Mouse (Mus musculus) stomach, embryonic 14.5 days (tissue): ENCODE data around the gene Hist1h4f. TPM values are rescaled to one million over a fixed set of nuclear protein-coding genes. Genes with fewer than 3 reads are reported as not detected.
A peak's percentile ranks its signal among the peaks of the same experiment; 100 is the strongest.

Experiments
- ATAC-seq: fragments of 200-750 bp; cut with Nextera tagmentation; 2 replicates; pipeline ENCODE4 v1.8.0; 2017; ENCODE audit warnings: low read depth, moderate TSS enrichment; ENCODE audit not compliant: insufficient number of reproducible peaks, insufficient read depth, low FRiP score
- H3K27ac ChIP-seq: fragments of 300-500 bp; sonication (generic); 2 replicates; pipeline ENCODE4 v1.5.1; 2014; ENCODE audit warnings: mild to moderate bottlenecking, low read length, moderate library complexity, mixed read lengths
- H3K27me3 ChIP-seq: fragments of 300-500 bp; sonication (generic); 2 replicates; pipeline ENCODE4 v1.6.1; 2014; ENCODE audit warnings: low read length, control low read depth, mixed read lengths; ENCODE audit not compliant: control insufficient read depth, insufficient read depth
- H3K36me3 ChIP-seq: fragments of 300-500 bp; sonication (generic); 2 replicates; pipeline ENCODE4 v1.6.1; 2014; ENCODE audit warnings: mild to moderate bottlenecking, control low read depth, low read length, moderate library complexity, mixed read lengths; ENCODE audit not compliant: control insufficient read depth, insufficient read depth
- H3K4me1 ChIP-seq: fragments of 300-500 bp; sonication (generic); 2 replicates; pipeline ENCODE4 v1.6.1; 2014; ENCODE audit warnings: low read length, control low read depth, mixed read lengths; ENCODE audit not compliant: control insufficient read depth, insufficient read depth
- H3K4me2 ChIP-seq: fragments of 300-500 bp; sonication (generic); replicated peaks from 2 replicates; pipeline ENCODE4 v1.6.1; 2014; ENCODE audit warnings: low read depth, low read length, control low read depth
- H3K4me3 ChIP-seq: fragments of 300-500 bp; sonication (generic); 2 replicates; pipeline ENCODE4 v1.5.1; 2014; ENCODE audit warnings: low read depth, low read length, control low read depth
- H3K9ac ChIP-seq: fragments of 300-500 bp; sonication (generic); replicated peaks from 2 replicates; pipeline ENCODE4 v1.6.1; 2014; ENCODE audit warnings: low read depth, mild to moderate bottlenecking, control low read depth, low read length, moderate library complexity, mixed read lengths
- H3K9me3 ChIP-seq: fragments of 300-500 bp; sonication (generic); 2 replicates; pipeline ENCODE4 v1.6.1; 2016; ENCODE audit warnings: low read depth, low read length, control low read depth; ENCODE audit not compliant: control insufficient read depth
- WGBS: fragments of 180-500 bp; shearing (Covaris S2); extraction: QIAGEN DNeasy Blood & Tissue Kit; methylation state at CpG from one replicate; pipeline ENCODE4 v1.1.7; 2014; 5-methylcytosine and 5-hydroxymethylcytosine counted together
- microRNA-seq: library from miRNA; unstranded; fragments of <30 nt; microRNA quantifications from one replicate; pipeline ENCODE4, GENCODE M21; 2016
- polyA plus RNA-seq: library from polyadenylated mRNA; unstranded; fragments of >200 nt; fragmentation: Nextera tagmentation; extraction: Ambion mirVana; gene quantifications from 2 replicates; pipeline ENCODE4 v1.2.1, GENCODE M21; 2014

The Hist1h4f gene
- polyA plus RNA-seq, 1 experiment from 2014 or later = 1.8 TPM

- no peaks in the 10 kb centered on the region for H3K27me3 ChIP-seq
- peak overlapping the region; percentile 18 for H3K4me3 ChIP-seq
- WGBS = 18% methylated on average over 13 of the region's 13 CpGs
- H3K9ac ChIP-seq = no peak overlapping the region
- peak overlapping the region; percentile 31 for H3K4me2 ChIP-seq
- no peaks in the 10 kb centered on the region for H3K9me3 ChIP-seq
- peak; percentile 56; the same call in 1 of the 2 replicates for ATAC-seq
- H3K27ac ChIP-seq = no peak overlapping the region
- H3K36me3 ChIP-seq = no peaks in the 10 kb centered on the region
- H3K4me1 ChIP-seq = peaks cover 12% of the 10 kb centered on the region; the same call in 1 of the 2 replicates
Measured at GRCm38 (mm10) chr13:23506351-23506750, 45.1 kb downstream of the Hist1h4f start.

GRCm38 (mm10) chr13:23505662-23506345, 45.6 kb downstream of the Hist1h4f start:
- Histone ChIP-seq H3K27ac (no peak overlapping the region), H3K27me3 (no peaks in the 10 kb centered on the region), H3K4me3 (peak overlapping the region; percentile 18), H3K9ac (no peak overlapping the region), H3K4me2 (peak overlapping the region; percentile 31), H3K9me3 (no peaks in the 10 kb centered on the region), H3K4me1 (peaks cover 12% of the 10 kb centered on the region; the same call in 1 of the 2 replicates), H3K36me3 (no peaks in the 10 kb centered on the region)
- WGBS = 14% methylated on average over 14 of the region's 14 CpGs
- 0 out of 2 replicates have a peak, but pooled peaks have one; percentile 24 for ATAC-seq

DNA sequence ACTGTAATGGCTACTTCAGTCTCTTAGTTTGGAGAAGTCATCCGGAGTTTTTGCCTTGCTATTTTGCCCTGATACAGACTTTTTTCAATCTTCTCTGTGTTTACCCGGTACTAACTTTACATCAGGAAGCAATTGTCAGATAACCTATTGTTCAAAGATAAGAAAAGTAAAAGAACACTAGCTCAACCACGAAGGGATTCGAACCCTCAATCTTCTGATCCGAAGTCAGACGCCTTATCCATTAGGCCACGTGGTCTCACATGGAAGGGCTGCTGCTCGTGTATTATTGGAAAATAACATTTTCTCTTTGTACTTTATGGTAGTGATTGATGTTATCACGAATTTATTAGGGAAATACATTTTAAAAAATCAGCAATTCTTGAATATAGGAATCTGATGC, 47.7 kb downstream of the Hist1h4f start:
- Histone ChIP-seq H3K36me3 (no peaks in the 10 kb centered on the region), H3K4me3 (no peak overlapping the region), H3K4me1 (peaks cover 13% of the 10 kb centered on the region; the same call in 1 of the 2 replicates), H3K27ac (no peak overlapping the region), H3K27me3 (no peaks in the 10 kb centered on the region), H3K9ac (no peak overlapping the region), H3K4me2 (peak overlapping the region; percentile 16; the same call in 1 of the 2 replicates), H3K9me3 (no peaks in the 10 kb centered on the region)
- ATAC-seq = no peak
- 5% methylated on average over 9 of the region's 9 CpGs for WGBS

GRCm38 (mm10) chr13:23502916-23503315, 48.5 kb downstream of the Hist1h4f start:
- 55% methylated on average over 4 of the region's 4 CpGs for WGBS
- H3K4me3 ChIP-seq = no peak overlapping the region

DNA sequence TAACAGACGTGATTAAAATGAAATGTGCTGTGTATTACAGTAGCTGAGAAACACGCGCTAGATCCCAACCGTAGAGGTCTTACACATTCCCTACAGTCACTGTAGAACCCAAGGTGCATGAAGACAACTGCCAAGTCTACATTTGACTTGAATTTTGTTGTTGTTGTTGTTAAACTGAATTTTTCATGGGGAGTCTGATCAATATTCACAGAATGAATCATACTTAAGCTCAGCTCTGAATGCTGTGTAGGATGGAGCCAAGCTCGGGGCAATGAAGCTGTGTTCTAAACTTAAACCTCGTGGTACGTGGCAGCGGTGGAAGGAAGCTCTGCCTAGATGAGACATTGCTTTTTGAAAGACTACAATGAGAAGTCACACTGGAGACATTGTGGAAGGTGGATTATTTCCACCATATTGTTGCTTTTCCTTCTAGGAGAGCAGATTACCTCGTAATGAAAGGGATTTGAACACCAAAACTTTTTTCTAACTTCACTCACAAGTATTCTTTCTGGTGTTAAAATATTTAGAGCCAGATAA, 49.3 kb downstream of the Hist1h4f start:
- H3K4me2 ChIP-seq = peak overlapping the region; percentile 27
- no peak overlapping the region for H3K4me3 ChIP-seq
- no peaks in the 10 kb centered on the region for H3K9me3 ChIP-seq
- no peak overlapping the region for H3K27ac ChIP-seq
- H3K27me3 ChIP-seq = no peaks in the 10 kb centered on the region
- ATAC-seq = no peak
- H3K9ac ChIP-seq = no peak overlapping the region
- peaks cover 22% of the 10 kb centered on the region; the same call in 1 of the 2 replicates for H3K4me1 ChIP-seq
- H3K36me3 ChIP-seq = no peaks in the 10 kb centered on the region
- WGBS = 35% methylated on average over 9 of the region's 9 CpGs

More at GRCm38 (mm10) chr13:23502916-23503315, 48.5 kb downstream of the Hist1h4f start:
- Histone ChIP-seq H3K27ac (no peak overlapping the region), H3K4me2 (no peak overlapping the region), H3K4me1 (peaks cover 18% of the 10 kb centered on the region; the same call in 1 of the 2 replicates), H3K36me3 (no peaks in the 10 kb centered on the region), H3K9me3 (no peaks in the 10 kb centered on the region), H3K27me3 (no peaks in the 10 kb centered on the region), H3K9ac (no peak overlapping the region)
- no peak for ATAC-seq

GRCm38 (mm10) chr13:23501511-23501910, 49.9 kb downstream of the Hist1h4f start:
- no peak for ATAC-seq
- no peak overlapping the region for H3K27ac ChIP-seq
- H3K9me3 ChIP-seq = no peaks in the 10 kb centered on the region
- 0 out of 2 replicates have a peak overlapping the region, but pooled peaks have one; percentile 8 for H3K4me3 ChIP-seq
- peak overlapping the region; percentile 27 for H3K4me2 ChIP-seq
- peaks cover 22% of the 10 kb centered on the region; the same call in 1 of the 2 replicates for H3K4me1 ChIP-seq
- H3K27me3 ChIP-seq = no peaks in the 10 kb centered on the region
- no peaks in the 10 kb centered on the region for H3K36me3 ChIP-seq
- 23% methylated on average over 5 of the region's 5 CpGs for WGBS
- no peak overlapping the region for H3K9ac ChIP-seq

Small RNAs within 50 kb of the gene (microRNA-seq; reads per million reads assigned to microRNA genes)
- gene Gm44297 (not detected), gene Gm44359 (not detected), gene Gm44394 (not detected), gene n-TStga1 (not detected)

Other genes starting within 250 kb of the Hist1h4f start
- 44.3 and 49.8 TPM in 2 replicates for gene Zfp322a, start 182.4 kb downstream of the Hist1h4f start, polyA plus RNA-seq
- 12.0 and 12.4 TPM in 2 replicates for gene Abt1, start 127.8 kb downstream of the Hist1h4f start, polyA plus RNA-seq
- gene Btn1a1, start 85.7 kb downstream of the Hist1h4f start, polyA plus RNA-seq = 0.17 TPM in 1 of 2 replicates, not detected in the other
- 0.22 and 0.30 TPM in 2 replicates for gene Btn2a2, start 62.8 kb downstream of the Hist1h4f start, polyA plus RNA-seq
- 4.8 and 6.7 TPM in 2 replicates for gene Hist1h4h, start 20.6 kb downstream of the Hist1h4f start, polyA plus RNA-seq
- 7.8 and 14.1 TPM in 2 replicates for gene Hist1h2af, start 17.7 kb downstream of the Hist1h4f start, polyA plus RNA-seq
- gene Hist1h3g, start 16.2 kb downstream of the Hist1h4f start, polyA plus RNA-seq = 5.5 and 7.8 TPM in 2 replicates
- 1.1 and 1.2 TPM in 2 replicates for gene Hist1h2bh, start 8.3 kb downstream of the Hist1h4f start, polyA plus RNA-seq
- gene Hist1h3f, start 7.6 kb downstream of the Hist1h4f start, polyA plus RNA-seq = 0.94 and 1.3 TPM in 2 replicates
- gene Hist1h1d, start 1.6 kb upstream of the Hist1h4f start, polyA plus RNA-seq = 1.0 and 1.1 TPM in 2 replicates
- 10.2 and 10.3 TPM in 2 replicates for gene Hist1h3e, start 10.7 kb upstream of the Hist1h4f start, polyA plus RNA-seq
- gene Hist1h2ae, start 19.6 kb upstream of the Hist1h4f start, polyA plus RNA-seq = 92.6 and 109 TPM in 2 replicates
- 11.0 and 12.6 TPM in 2 replicates for gene Hist1h2bg, start 19.7 kb upstream of the Hist1h4f start, polyA plus RNA-seq
- gene Hist1h2bf, start 22.5 kb upstream of the Hist1h4f start, polyA plus RNA-seq = 7.1 and 7.3 TPM in 2 replicates
- 4.1 and 6.2 TPM in 2 replicates for gene Hist1h2ad, start 22.7 kb upstream of the Hist1h4f start, polyA plus RNA-seq
- gene Hist1h3d, start 24.1 kb upstream of the Hist1h4f start, polyA plus RNA-seq = 11.2 and 16.2 TPM in 2 replicates
- gene Hist1h4d, start 29.9 kb upstream of the Hist1h4f start, polyA plus RNA-seq = 99.6 and 119 TPM in 2 replicates
- gene Hist1h2be, start 69.5 kb upstream of the Hist1h4f start, polyA plus RNA-seq = 2.7 and 2.8 TPM in 2 replicates
- gene Hist1h1e, start 70.9 kb upstream of the Hist1h4f start, polyA plus RNA-seq = 17.5 and 18.7 TPM in 2 replicates
- gene Hist1h2ac, start 132.3 kb upstream of the Hist1h4f start, polyA plus RNA-seq = 2.4 and 3.2 TPM in 2 replicates
- 58.8 and 65.1 TPM in 2 replicates for gene Hist1h2bc, start 132.6 kb upstream of the Hist1h4f start, polyA plus RNA-seq
- not detected in 2 replicates for gene Hist1h1t, start 144.2 kb upstream of the Hist1h4f start, polyA plus RNA-seq
- 7.2 and 9.6 TPM in 2 replicates for gene Hist1h4c, start 146.8 kb upstream of the Hist1h4f start, polyA plus RNA-seq
- 6.1 and 6.8 TPM in 2 replicates for gene Hfe, start 159.2 kb upstream of the Hist1h4f start, polyA plus RNA-seq
- gene Hist1h1c, start 187.2 kb upstream of the Hist1h4f start, polyA plus RNA-seq = 38.5 and 39.4 TPM in 2 replicates
- 6.1 and 8.4 TPM in 2 replicates for gene Hist1h3c, start 194.0 kb upstream of the Hist1h4f start, polyA plus RNA-seq
- 2.0 and 2.1 TPM in 2 replicates for gene Hist1h2bb, start 195.1 kb upstream of the Hist1h4f start, polyA plus RNA-seq
- 38.8 and 50.2 TPM in 2 replicates for gene Hist1h2ab, start 199.5 kb upstream of the Hist1h4f start, polyA plus RNA-seq
- 11.1 and 11.8 TPM in 2 replicates for gene Hist1h3b, start 200.6 kb upstream of the Hist1h4f start, polyA plus RNA-seq
- gene Hist1h4b, start 205.4 kb upstream of the Hist1h4f start, polyA plus RNA-seq = 2.5 and 3.3 TPM in 2 replicates
- gene Hist1h4a, start 209.6 kb upstream of the Hist1h4f start, polyA plus RNA-seq = not detected in 2 replicates
- 6.1 and 6.5 TPM in 2 replicates for gene Hist1h3a, start 210.7 kb upstream of the Hist1h4f start, polyA plus RNA-seq
- 2.4 and 3.6 TPM in 2 replicates for gene Hist1h1a, start 212.0 kb upstream of the Hist1h4f start, polyA plus RNA-seq
- gene Trim38, start 218.3 kb upstream of the Hist1h4f start, polyA plus RNA-seq = not detected in 2 replicates